Mouse (Mus musculus) erythroblast, embryonic 14.5 days (primary cell): ENCODE data around the gene Ubqln1. TPM values are rescaled to one million over a fixed set of nuclear protein-coding genes. Genes with fewer than 3 reads are reported as not detected.

Experiments used
- H3K27me3 ChIP-seq: 2 replicates; pipeline ENCODE4 v1.6.1; 2012; ENCODE audit warnings: inconsistent platforms; ENCODE audit not compliant: control insufficient read depth
- H3K36me3 ChIP-seq: 2 replicates; pipeline ENCODE4 v1.6.1; 2012; ENCODE audit warnings: mild to moderate bottlenecking, inconsistent platforms; ENCODE audit not compliant: control insufficient read depth
- H3K4me1 ChIP-seq: 2 replicates; pipeline ENCODE4 v1.6.1; 2012; ENCODE audit warnings: inconsistent platforms; ENCODE audit not compliant: control insufficient read depth
- H3K4me3 ChIP-seq: replicated peaks from 2 replicates; pipeline ENCODE3; 2012; ENCODE audit warnings: moderate library complexity, mild to moderate bottlenecking, inconsistent platforms
- H3K9me3 ChIP-seq: 2 replicates; pipeline ENCODE4 v1.6.1; 2012; ENCODE audit warnings: low read length, inconsistent platforms, mixed read lengths; ENCODE audit not compliant: control insufficient read depth
- GATA1 ChIP-seq: IDR thresholded peaks from 2 replicates; pipeline ENCODE4 v1.6.1; 2012; ENCODE audit warnings: low read length, inconsistent platforms, mixed read lengths
- TAL1 ChIP-seq: IDR thresholded peaks from 3 replicates; pipeline ENCODE4 v1.6.1; 2012; ENCODE audit warnings: low read length, inconsistent platforms, mixed read lengths
- polyA plus RNA-seq: library from polyadenylated mRNA; stranded (reverse); fragments of >175 nt; gene quantifications from 2 replicates; pipeline ENCODE4 v1.2.3, GENCODE M21; 2012

The Ubqln1 gene
- polyA plus RNA-seq, 1 experiment, result 4.3 TPM

DNA sequence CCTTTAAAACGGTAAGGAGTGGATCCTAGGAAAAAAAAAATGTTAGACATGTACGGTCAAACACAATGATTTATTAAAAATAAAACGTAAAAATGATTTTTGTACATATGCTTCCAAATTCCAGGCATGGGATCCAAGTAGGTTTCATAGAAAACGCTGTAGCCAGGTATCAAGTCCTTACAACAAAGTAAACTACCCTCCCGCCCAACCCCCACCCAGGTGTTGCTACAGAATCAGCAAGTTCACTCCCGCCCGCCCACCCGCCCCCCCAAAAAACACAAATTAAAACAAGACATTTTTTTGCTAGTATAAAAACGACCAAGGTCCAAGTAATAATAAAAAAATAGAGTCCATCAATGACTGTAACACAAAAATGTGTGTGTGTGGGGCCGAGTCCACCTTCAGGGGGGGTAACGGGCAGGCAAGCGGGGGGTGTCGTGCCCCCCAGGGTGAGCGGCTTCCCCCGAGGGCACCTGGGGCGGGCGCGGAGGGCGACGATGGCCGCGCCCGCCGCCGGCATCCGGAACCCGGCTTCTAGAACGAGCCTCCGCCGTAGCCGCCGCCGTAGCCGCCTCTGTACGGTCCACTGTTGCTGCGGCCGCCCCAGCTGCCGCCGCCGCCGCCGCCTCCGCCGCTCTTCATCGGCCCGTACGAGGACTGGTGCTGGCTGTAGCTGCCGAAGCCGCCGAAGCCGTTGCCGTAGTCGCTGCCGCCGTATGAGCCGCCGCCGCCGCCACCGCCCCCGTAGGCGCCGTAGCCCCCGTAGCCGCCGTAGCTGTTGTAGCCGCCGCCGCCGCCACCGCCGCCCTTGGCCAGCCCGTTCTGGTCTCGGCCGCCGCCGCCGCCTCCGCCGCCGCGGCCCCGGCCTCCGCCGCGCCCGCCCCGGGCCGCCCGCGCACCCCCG is 88.3 kb downstream of the Ubqln1 start:
- Histone ChIP-seq H3K9me3 (no peaks in the 10 kb centered on the region), H3K27me3 (no peaks in the 10 kb centered on the region), H3K36me3 (peaks cover 31% of the 10 kb centered on the region), H3K4me3 (peak overlapping the region; percentile 100), H3K4me1 (peaks cover 42% of the 10 kb centered on the region)
- no peak for TF ChIP-seq TAL1
- no peak for TF ChIP-seq GATA1

Other genes with a start within 250 kb of the Ubqln1 start
- not detected in 2 replicates for gene Klhl3, start 102.1 kb downstream of the Ubqln1 start, polyA plus RNA-seq
- 38.2 and 43.0 TPM in 2 replicates for gene Hnrnpa0, start 87.1 kb downstream of the Ubqln1 start, polyA plus RNA-seq
- 0.40 and 1.2 TPM in 2 replicates for gene Idnk, start 58.0 kb downstream of the Ubqln1 start, polyA plus RNA-seq
- gene Gkap1, start 60.0 kb upstream of the Ubqln1 start, polyA plus RNA-seq, result 0.03 and 0.17 TPM in 2 replicates
- 0.01 TPM in 1 of 2 replicates, not detected in the other for gene Kif27, start 143.5 kb upstream of the Ubqln1 start, polyA plus RNA-seq
- 1.3 TPM in 2 replicates for gene 2210016F16Rik, start 169.6 kb upstream of the Ubqln1 start, polyA plus RNA-seq
- gene Rmi1, start 186.6 kb upstream of the Ubqln1 start, polyA plus RNA-seq, result 0.43 and 0.69 TPM in 2 replicates
- gene Hnrnpk, start 187.7 kb upstream of the Ubqln1 start, polyA plus RNA-seq, result 23.2 and 24.0 TPM in 2 replicates